Mouse (Mus musculus): Measurements from ENCODE around the gene Commd2.

The Commd2 gene

GRCm38 (mm10) chr3:57619718-57620117, 31.8 kb downstream of the Commd2 start:
- in situ Hi-C loops (cut with MboI, MseI): loop anchor here in 1 of 2 experiments (25.0 kb wide), 1 partner anchor 1607 kb away; no protein-coding TSS in a partner anchor

DNA sequence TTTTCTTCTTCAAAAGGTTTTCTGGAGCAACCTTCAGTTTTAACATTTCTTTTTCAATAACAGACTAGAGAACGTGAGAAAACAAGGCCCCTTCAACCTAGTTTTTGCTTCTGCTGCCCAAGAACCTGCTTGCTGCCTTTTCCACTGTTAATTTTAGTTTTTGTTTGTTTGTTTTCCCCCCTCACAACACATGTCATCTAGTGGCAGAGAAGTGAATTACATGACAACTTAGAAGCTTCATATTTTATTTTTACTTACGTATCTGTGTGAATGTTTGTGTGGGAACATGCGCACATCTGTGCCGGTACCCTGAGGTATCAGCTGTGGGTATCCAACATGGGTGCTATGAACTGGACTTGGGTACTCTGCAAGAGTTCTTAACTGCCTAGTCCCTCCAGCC, 35.9 kb downstream of the Commd2 start:
- in situ Hi-C loops (cut with MboI, MseI): loop anchor here in 1 of 2 experiments (25.0 kb wide), 1 partner anchor 1603 kb away; no protein-coding TSS in a partner anchor

DNA sequence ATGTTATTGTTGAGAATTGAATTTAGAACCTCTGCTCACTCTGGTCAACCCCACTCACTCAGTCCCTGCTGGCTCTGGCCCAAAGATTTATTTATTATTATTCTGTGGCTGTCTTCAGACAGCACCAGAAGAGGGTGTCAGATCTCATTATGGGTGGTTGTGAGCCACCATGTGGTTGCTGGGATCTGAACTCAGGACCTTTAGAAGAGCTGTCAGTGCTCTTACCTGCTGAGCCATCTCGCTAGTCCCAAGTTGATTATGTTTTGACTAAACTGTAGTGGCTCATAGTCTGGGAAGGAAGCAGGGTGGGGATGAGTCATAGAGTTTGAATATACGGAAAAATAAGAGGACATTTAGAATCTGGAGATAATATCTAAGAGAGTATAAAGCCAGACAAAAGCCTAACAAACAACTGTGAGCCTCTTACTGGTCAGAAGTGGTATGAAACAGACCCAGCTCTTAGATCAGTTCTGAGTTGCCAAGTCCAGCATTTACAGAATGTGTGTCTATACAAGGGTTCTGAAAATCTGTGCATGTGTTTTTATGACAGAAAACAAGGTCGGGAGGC, 39.0 kb downstream of the Commd2 start:
- in situ Hi-C loops (cut with MboI, MseI): loop anchor here in 1 of 2 experiments (25.0 kb wide), 1 partner anchor 1600 kb away; no protein-coding TSS in a partner anchor

DNA sequence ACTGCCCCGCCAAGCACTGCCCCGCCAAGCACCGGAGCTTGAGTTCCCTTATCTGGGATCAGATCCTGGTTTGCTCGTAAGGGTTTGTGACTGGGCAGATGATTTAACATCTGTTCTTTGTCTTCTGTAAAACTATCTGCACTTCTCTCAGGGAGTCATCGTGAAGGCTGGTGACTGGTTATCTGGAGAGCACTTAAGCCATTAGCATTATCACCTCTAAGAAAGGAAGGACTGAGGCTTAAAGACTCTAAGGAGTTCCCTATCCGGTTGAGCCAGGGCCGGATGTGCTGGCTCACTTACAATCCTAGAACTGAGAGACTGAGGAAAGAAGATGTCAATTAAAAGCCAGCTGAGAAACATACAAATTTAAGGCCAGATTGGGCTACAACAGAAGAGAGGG, 39.7 kb downstream of the Commd2 start:
- in situ Hi-C loops (cut with MboI, MseI): loop anchor here in 1 of 2 experiments (25.0 kb wide), 1 partner anchor 1599 kb away; no protein-coding TSS in a partner anchor

- in situ Hi-C loops (cut with MboI, MseI): loop anchor here in 1 of 2 experiments (25.0 kb wide), 1 partner anchor 1592 kb away; no protein-coding TSS in a partner anchor
Observed at GRCm38 (mm10) chr3:57604618-57605015, 46.9 kb downstream of the Commd2 start.

DNA sequence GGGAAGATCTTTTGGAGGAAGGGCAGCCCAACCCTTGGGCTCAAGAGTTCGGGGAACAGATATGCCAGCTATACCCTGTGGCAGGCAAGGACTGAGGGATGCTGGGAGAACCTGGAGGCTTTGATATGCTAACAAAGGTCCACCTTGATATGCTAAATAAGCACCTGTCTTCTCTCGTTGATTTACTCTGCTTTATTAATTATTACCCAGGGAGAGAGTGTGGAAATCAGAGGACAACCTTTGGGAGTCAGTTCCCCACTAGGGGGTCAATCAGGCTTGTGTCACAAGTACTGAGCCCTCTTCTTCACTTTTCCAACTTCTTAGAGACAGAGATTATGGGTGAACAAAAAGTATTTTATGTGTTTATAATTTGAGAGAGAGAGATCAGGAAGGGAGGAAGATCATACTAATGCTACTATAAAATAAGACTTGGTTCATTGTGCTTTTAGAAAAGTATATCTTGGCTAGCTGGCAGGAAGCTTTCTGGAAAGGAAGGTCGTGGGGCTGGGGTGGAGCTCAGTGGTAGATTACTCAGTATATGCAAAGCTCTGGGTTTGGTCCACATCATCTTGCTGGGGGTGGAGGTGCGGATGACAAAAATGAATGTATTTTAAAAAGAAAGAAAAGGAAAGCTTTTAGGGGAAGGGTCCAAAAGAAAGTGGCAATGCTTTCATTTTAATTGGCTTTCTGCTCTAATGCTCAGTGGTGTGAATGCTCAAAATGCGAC, 47.5 kb downstream of the Commd2 start:
- in situ Hi-C loops (cut with MboI, MseI): loop anchor here in 1 of 2 experiments (25.0 kb wide), 1 partner anchor 1592 kb away; no protein-coding TSS in a partner anchor

- in situ Hi-C loops (cut with MboI, MseI): loop anchor here in 1 of 2 experiments (25.0 kb wide), 1 partner anchor 1590 kb away; no protein-coding TSS in a partner anchor
Observed at GRCm38 (mm10) chr3:57602610-57603009, 48.9 kb downstream of the Commd2 start.

GRCm38 (mm10) chr3:57596566-57596965, 54.9 kb downstream of the Commd2 start:
- in situ Hi-C loops (cut with MboI, MseI): no loop called here

DNA sequence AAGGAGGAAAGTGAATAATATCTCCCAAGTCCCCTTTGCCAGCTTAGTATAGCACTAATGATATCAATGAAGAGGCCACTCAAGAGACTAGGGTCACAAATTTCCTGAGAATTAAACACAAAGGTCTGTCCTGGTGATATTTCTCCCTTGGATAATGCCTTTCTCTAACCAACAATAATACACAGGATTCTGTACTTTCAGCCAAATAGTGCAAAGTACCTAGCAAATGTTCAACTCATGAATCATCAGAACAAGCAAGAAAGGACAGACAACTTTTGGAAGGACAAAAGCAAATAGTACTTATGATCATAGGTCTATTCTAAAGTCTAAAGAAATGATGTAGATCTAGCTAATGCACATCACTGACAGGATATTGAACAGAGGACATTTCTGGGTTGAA, 56.0 kb downstream of the Commd2 start:
- in situ Hi-C loops (cut with MboI, MseI): no loop called here
